Mouse (Mus musculus) gastrocnemius, adult 18-20 months (tissue): ENCODE measurements around the gene Serpinb6e. TPM values are rescaled to one million over a fixed set of nuclear protein-coding genes. Genes with fewer than 3 reads are reported as not detected.

Experiments used
- DNase-seq: peaks from one replicate; pipeline ENCODE4 v3.0.0; 2021; ENCODE audit warnings: low spot score
- long read RNA-seq, 2 experiments: library from polyadenylated mRNA; stranded (forward); transcript quantifications; one replicate each; pipeline ENCODE4 v2.0.0; 2021
- total RNA-seq, 2 experiments: library from RNA; stranded (reverse); gene quantifications; 2 replicates each; pipeline ENCODE4 v1.2.3; 2021

The Serpinb6e gene
- not detected for total RNA-seq
- long read RNA-seq, experiment 1, result 0 reads
- long read RNA-seq, experiment 2, result 0 reads

DNA sequence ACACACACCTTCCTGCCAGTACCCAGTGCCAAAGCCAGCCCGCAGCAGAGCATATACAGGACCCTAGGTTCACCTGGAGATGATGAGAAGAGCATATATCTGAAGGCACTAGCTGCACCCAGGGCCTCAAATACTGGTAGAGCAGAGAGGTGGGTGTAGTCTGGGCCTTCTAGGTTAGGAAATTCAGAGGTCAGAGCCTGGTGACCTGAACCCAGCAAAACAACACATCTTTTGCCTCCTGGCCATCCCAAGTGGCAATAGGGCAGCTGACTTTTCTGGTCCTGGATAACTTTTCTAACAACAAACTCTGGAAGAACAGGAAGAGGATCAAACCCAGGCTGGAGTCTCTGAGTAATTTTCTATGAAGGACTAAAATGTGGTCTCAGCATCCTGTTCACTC lies at the start of gene Serpinb6e:
Gene Serpinb6e, minus strand, starts transcription at position 101 of the 400 bp plus-strand sequence.
- no peak for DNase-seq

DNA sequence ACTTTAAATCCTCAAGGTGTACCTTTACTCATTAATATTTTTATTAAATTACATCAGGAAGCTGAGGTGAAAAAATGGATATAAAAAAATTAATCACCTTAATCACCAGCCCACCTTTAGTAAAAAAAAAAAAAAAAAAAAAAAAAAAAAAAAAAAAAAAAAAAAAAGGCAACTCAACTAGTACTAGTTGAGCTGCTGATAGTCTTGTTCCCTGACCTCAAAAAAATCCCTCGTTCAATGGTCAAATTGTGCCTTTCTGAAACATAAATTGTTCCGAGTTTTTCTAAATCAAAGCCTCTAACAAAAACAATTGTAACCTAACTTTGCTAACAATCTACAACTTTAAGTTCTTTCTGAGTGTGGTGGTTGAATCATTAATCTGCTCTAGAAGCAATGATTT lies 12.5 kb downstream of the Serpinb6e start:
- DNase-seq, result no peak

DNA sequence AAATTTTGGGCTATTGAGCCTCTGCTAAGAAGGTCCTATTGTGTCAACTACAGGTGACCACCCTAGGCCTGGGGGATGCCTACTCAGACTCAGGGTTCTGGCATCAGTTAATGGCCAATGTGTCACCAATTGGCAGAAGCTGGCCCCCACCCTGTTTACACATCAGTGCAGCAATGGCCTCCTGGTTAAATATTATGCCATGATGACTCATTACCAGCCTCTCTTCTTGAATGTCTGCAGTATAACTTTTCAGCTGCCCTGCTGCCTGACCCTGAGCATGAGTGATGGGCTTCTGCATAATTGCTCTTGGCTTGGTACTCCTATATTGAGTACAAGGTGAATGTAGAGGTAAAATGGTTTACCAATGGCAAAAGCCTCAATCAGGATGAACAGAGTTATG lies 19.8 kb downstream of the Serpinb6e start:
- no peak for DNase-seq

DNA sequence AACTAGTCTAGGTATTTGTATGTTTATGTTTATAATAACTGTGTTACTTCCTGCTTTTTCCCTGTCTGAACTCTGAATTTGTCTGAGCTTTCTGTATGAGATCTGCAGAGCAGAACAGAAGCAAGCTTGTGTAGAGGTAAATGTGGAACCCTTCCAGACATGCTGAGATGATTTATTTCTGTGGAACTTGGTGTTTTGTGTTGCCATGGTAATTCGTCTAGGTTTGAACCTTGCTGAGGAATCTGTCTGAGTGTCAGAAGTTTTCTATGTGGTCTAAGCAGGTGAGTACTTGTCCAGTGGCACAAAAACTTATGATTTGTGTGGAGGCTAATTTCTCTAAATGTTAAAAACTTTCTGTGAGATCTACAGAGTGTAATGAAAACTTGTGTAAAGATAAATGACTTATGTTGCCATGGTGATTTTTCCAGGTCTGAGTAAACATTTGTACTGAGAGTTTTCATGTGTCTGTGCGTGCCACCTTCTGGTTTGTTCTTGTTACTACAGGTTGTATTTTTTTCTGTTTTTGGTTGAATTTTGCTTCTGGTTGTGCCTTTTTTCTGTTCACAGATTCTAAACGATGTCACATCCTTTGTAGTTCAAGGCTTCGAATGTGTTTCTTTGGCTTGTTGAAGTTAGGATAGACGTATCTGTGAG lies 21.6 kb downstream of the Serpinb6e start:
- no peak for DNase-seq

Other genes starting within 250 kb of the Serpinb6e start
- not detected for gene Serpinb6d, start 182.0 kb downstream of the Serpinb6e start, total RNA-seq
- gene Serpinb6c, start 62.3 kb upstream of the Serpinb6e start, total RNA-seq, result under 1 TPM in 1 of 2 experiments, not detected in 1; 0.52 TPM
- 10 to 100 TPM; 13.2 to 17.2 TPM for gene Nqo2, start 121.3 kb upstream of the Serpinb6e start, total RNA-seq
- 1 to 10 TPM; 2.7 to 3.2 TPM for gene Ripk1, start 159.0 kb upstream of the Serpinb6e start, total RNA-seq
- 100 to 1,000 TPM; 167 to 256 TPM for gene Serpinb6a, start 159.4 kb upstream of the Serpinb6e start, total RNA-seq
- gene Bphl, start 194.2 kb upstream of the Serpinb6e start, total RNA-seq, result 10 to 100 TPM; 23.7 to 25.8 TPM
- 10 to 100 TPM; 10.0 to 17.1 TPM for gene Tubb2a, start 234.6 kb upstream of the Serpinb6e start, total RNA-seq